Mouse (Mus musculus): Measurements from ENCODE around the gene Cmah. TPM values are rescaled to one million over a fixed set of nuclear protein-coding genes. Genes with fewer than 3 reads are reported as not detected.

Gene Cmah
- polyA plus RNA-seq, 1 experiment from 2014 or later: 1.4 TPM

- no peak overlapping the region for H3K4me3 ChIP-seq (replicated peaks; ENCODE audit: low read depth, low read length)
- 73% methylated on average over 4 of the region's 4 CpGs for WGBS
- H3K9ac ChIP-seq (ENCODE audit: low read depth, low read length): no peak overlapping the region
- no peaks in the 10 kb centered on the region for H3K27me3 ChIP-seq (ENCODE audit: insufficient read depth, low read length)
- no peaks in the 10 kb centered on the region for H3K36me3 ChIP-seq (ENCODE audit: insufficient read depth, low read length)
- no peaks in the 10 kb centered on the region for H3K4me1 ChIP-seq (replicated peaks; ENCODE audit: insufficient read depth, low read length)
- no peak for TF ChIP-seq CTCF (IDR thresholded peaks at IDR 0.05; ENCODE audit: low read depth)
- no peak overlapping the region for H3K4me2 ChIP-seq (ENCODE audit: low read length)
- DNase-seq (ENCODE audit: low spot score) (no peak), ATAC-seq (replicated peaks; ENCODE audit: low FRiP score, low read depth) (no peak)
- H3K27ac ChIP-seq: no peak overlapping the region
- no peaks in the 10 kb centered on the region for H3K9me3 ChIP-seq (replicated peaks; ENCODE audit: low read length)
These were observed 21.7 kb upstream of the Cmah start for GRCm38 (mm10) chr13:24305486-24305885.

- H3K9ac ChIP-seq (ENCODE audit: low read depth, low read length): no peak overlapping the region
- H3K27me3 ChIP-seq (ENCODE audit: insufficient read depth, low read length): no peaks in the 10 kb centered on the region
- TF ChIP-seq CTCF (IDR thresholded peaks at IDR 0.05; ENCODE audit: low read depth): peak; percentile 50; the same call in 1 of the 2 replicates
- DNase-seq (ENCODE audit: low spot score) (no peak), ATAC-seq (replicated peaks; ENCODE audit: low FRiP score, low read depth) (no peak)
- H3K4me1 ChIP-seq (replicated peaks; ENCODE audit: insufficient read depth, low read length): no peaks in the 10 kb centered on the region
- H3K4me3 ChIP-seq (replicated peaks; ENCODE audit: low read depth, low read length): no peak overlapping the region
- H3K9me3 ChIP-seq (replicated peaks; ENCODE audit: low read length): no peaks in the 10 kb centered on the region
- 56% methylated on average over 4 of the region's 4 CpGs for WGBS
- no peak overlapping the region for H3K27ac ChIP-seq
- H3K4me2 ChIP-seq (ENCODE audit: low read length): no peak overlapping the region
- H3K36me3 ChIP-seq (ENCODE audit: insufficient read depth, low read length): no peaks in the 10 kb centered on the region
These were observed 21.0 kb upstream of the Cmah start for GRCm38 (mm10) chr13:24306248-24306647.

GRCm38 (mm10) chr13:24311011-24311940 lies 15.9 kb upstream of the Cmah start:
- no peaks in the 10 kb centered on the region for H3K27me3 ChIP-seq (ENCODE audit: insufficient read depth, low read length)
- no peak for DNase-seq (ENCODE audit: low spot score)
- no peak overlapping the region for H3K27ac ChIP-seq
- WGBS: 89% methylated on average over 8 of the region's 8 CpGs
- no peak for TF ChIP-seq CTCF (IDR thresholded peaks at IDR 0.05; ENCODE audit: low read depth)
- no peak overlapping the region for H3K4me2 ChIP-seq (ENCODE audit: low read length)
- H3K4me3 ChIP-seq (replicated peaks; ENCODE audit: low read depth, low read length): no peak overlapping the region
- H3K9me3 ChIP-seq (replicated peaks; ENCODE audit: low read length): no peaks in the 10 kb centered on the region
- no peak overlapping the region for H3K9ac ChIP-seq (ENCODE audit: low read depth, low read length)
- no peak for ATAC-seq (replicated peaks; ENCODE audit: low FRiP score, low read depth)
- H3K4me1 ChIP-seq (replicated peaks; ENCODE audit: insufficient read depth, low read length): no peaks in the 10 kb centered on the region
- H3K36me3 ChIP-seq (ENCODE audit: insufficient read depth, low read length): no peaks in the 10 kb centered on the region

GRCm38 (mm10) chr13:24316563-24316962 lies 10.6 kb upstream of the Cmah start:
- ATAC-seq (replicated peaks; ENCODE audit: low FRiP score, low read depth) (no peak), DNase-seq (ENCODE audit: low spot score) (no peak)
- Histone ChIP-seq H3K4me1 (replicated peaks; ENCODE audit: insufficient read depth, low read length) (no peaks in the 10 kb centered on the region), H3K9ac (ENCODE audit: low read depth, low read length) (no peak overlapping the region), H3K27ac (no peak overlapping the region), H3K36me3 (ENCODE audit: insufficient read depth, low read length) (no peaks in the 10 kb centered on the region), H3K4me3 (replicated peaks; ENCODE audit: low read depth, low read length) (no peak overlapping the region), H3K9me3 (replicated peaks; ENCODE audit: low read length) (no peaks in the 10 kb centered on the region), H3K4me2 (ENCODE audit: low read length) (no peak overlapping the region), H3K27me3 (ENCODE audit: insufficient read depth, low read length) (no peaks in the 10 kb centered on the region)
- WGBS: 43% methylated on average over 3 of the region's 3 CpGs
- TF ChIP-seq CTCF (IDR thresholded peaks at IDR 0.05; ENCODE audit: low read depth): peak; percentile 45; the same call in 1 of the 2 replicates

GRCm38 (mm10) chr13:24318618-24319017 lies 8.6 kb upstream of the Cmah start:
- no peaks in the 10 kb centered on the region for H3K9me3 ChIP-seq (replicated peaks; ENCODE audit: low read length)
- DNase-seq (ENCODE audit: low spot score) (peak; percentile 76), ATAC-seq (replicated peaks; ENCODE audit: low FRiP score, low read depth) (no peak)
- no peak overlapping the region for H3K4me2 ChIP-seq (ENCODE audit: low read length)
- no peaks in the 10 kb centered on the region for H3K36me3 ChIP-seq (ENCODE audit: insufficient read depth, low read length)
- H3K27me3 ChIP-seq (ENCODE audit: insufficient read depth, low read length): no peaks in the 10 kb centered on the region
- H3K4me1 ChIP-seq (replicated peaks; ENCODE audit: insufficient read depth, low read length): no peaks in the 10 kb centered on the region
- peak; percentile 76 for TF ChIP-seq CTCF (IDR thresholded peaks at IDR 0.05; ENCODE audit: low read depth)
- H3K4me3 ChIP-seq (replicated peaks; ENCODE audit: low read depth, low read length): no peak overlapping the region
- H3K27ac ChIP-seq: no peak overlapping the region
- WGBS: 6% methylated on average over 4 of the region's 4 CpGs
- H3K9ac ChIP-seq (ENCODE audit: low read depth, low read length): no peak overlapping the region

GRCm38 (mm10) chr13:24321313-24321712 lies 5.9 kb upstream of the Cmah start:
- TF ChIP-seq CTCF (IDR thresholded peaks at IDR 0.05; ENCODE audit: low read depth): no peak
- WGBS: 75% methylated on average over 6 of the region's 6 CpGs
- Histone ChIP-seq H3K27ac (no peak overlapping the region), H3K27me3 (ENCODE audit: insufficient read depth, low read length) (no peaks in the 10 kb centered on the region), H3K4me2 (ENCODE audit: low read length) (no peak overlapping the region), H3K4me1 (replicated peaks; ENCODE audit: insufficient read depth, low read length) (no peaks in the 10 kb centered on the region), H3K4me3 (replicated peaks; ENCODE audit: low read depth, low read length) (no peak overlapping the region), H3K9ac (ENCODE audit: low read depth, low read length) (no peak overlapping the region), H3K9me3 (replicated peaks; ENCODE audit: low read length) (no peaks in the 10 kb centered on the region), H3K36me3 (ENCODE audit: insufficient read depth, low read length) (no peaks in the 10 kb centered on the region)
- ATAC-seq (replicated peaks; ENCODE audit: low FRiP score, low read depth) (no peak), DNase-seq (ENCODE audit: low spot score) (no peak)

Measured in kidney, postnatal 0 days (tissue).